Mouse (Mus musculus): ENCODE data around the gene Map4k4.

GRCm38 (mm10) chr1:39936934-39937333 is 36.2 kb downstream of the Map4k4 start:
- TF ChIP-seq CTCF (IDR thresholded peaks at IDR 0.05), result no peak
- no peak for TF ChIP-seq EP300 (IDR thresholded peaks at IDR 0.05)

All from lung, postnatal 0 days (tissue).